Mouse (Mus musculus) thymus, adult 2 months (tissue): Measurements from ENCODE around the gene Nmd3. TPM values are rescaled to one million over a fixed set of nuclear protein-coding genes. Genes with fewer than 3 reads are reported as not detected.

Experiments
- DNase-seq: peaks from one replicate; pipeline ENCODE4 v3.0.0; 2021
- H3K27ac ChIP-seq: fragments of 200-500 bp; 2 replicates; pipeline ENCODE4 v1.5.1; 2012; ENCODE audit warnings: low read length, control low read depth; ENCODE audit not compliant: control insufficient read depth, insufficient read depth
- H3K27me3 ChIP-seq: fragments of 200-500 bp; 2 replicates; pipeline ENCODE4 v1.6.1; 2012; ENCODE audit warnings: mild to moderate bottlenecking, low read length, moderate library complexity, mixed read lengths; ENCODE audit not compliant: control insufficient read depth, insufficient read depth
- H3K36me3 ChIP-seq: fragments of 200-500 bp; 2 replicates; pipeline ENCODE4 v1.6.1; 2012; ENCODE audit warnings: mild to moderate bottlenecking, low read length, moderate library complexity; ENCODE audit not compliant: control insufficient read depth, insufficient read depth
- H3K4me1 ChIP-seq: fragments of 200-500 bp; replicated peaks from 2 replicates; pipeline ENCODE4 v1.6.1; 2012; ENCODE audit warnings: low read length; ENCODE audit not compliant: control insufficient read depth, insufficient read depth
- H3K4me3 ChIP-seq: fragments of 200-500 bp; 2 replicates; pipeline ENCODE4 v1.5.1; 2012; ENCODE audit warnings: mild to moderate bottlenecking, low read length, control low read depth, moderate library complexity; ENCODE audit not compliant: control insufficient read depth, insufficient read depth
- CTCF ChIP-seq: fragments of 200-500 bp; IDR thresholded peaks from 2 replicates; pipeline ENCODE4 v1.5.1; 2012; ENCODE audit warnings: mild to moderate bottlenecking, control low read depth, low read length, moderate library complexity, borderline replicate concordance; ENCODE audit not compliant: control insufficient read depth, poor library complexity, insufficient read depth; ENCODE audit errors: extremely low read depth
- POLR2A ChIP-seq: fragments of 200-500 bp; IDR thresholded peaks from 2 replicates; pipeline ENCODE4 v1.6.1; 2012; ENCODE audit warnings: mild to moderate bottlenecking, low read length, control low read depth, moderate library complexity; ENCODE audit not compliant: control insufficient read depth, poor library complexity, insufficient read depth; ENCODE audit errors: extremely low read depth
- WGBS: fragments of 180-500 bp; shearing (Covaris S2); methylation state at CpG from one replicate; pipeline ENCODE4 v1.1.7; 2018; 5-methylcytosine and 5-hydroxymethylcytosine counted together
- polyA plus RNA-seq: library from polyadenylated mRNA; depleted of rRNA; stranded (reverse); fragments of >200 nt; gene quantifications from 2 replicates; pipeline ENCODE4 v1.2.3, GENCODE M21; 2012

Nmd3 gene
- polyA plus RNA-seq, 1 experiment, result 57.6 TPM

GRCm38 (mm10) chr3:69773356-69773755 is 51.6 kb downstream of the Nmd3 start:
- WGBS, result 65% methylated on average over 4 of the region's 4 CpGs
- no peak for DNase-seq
- Histone ChIP-seq H3K4me3 (no peak overlapping the region), H3K27me3 (no peaks in the 10 kb centered on the region), H3K27ac (no peak overlapping the region), H3K36me3 (no peaks in the 10 kb centered on the region), H3K4me1 (no peaks in the 10 kb centered on the region)
- TF ChIP-seq POLR2A (no peak), CTCF (no peak)

GRCm38 (mm10) chr3:69779246-69779796 is 57.5 kb downstream of the Nmd3 start:
- no peaks in the 10 kb centered on the region for H3K4me1 ChIP-seq
- H3K27ac ChIP-seq, result no peak overlapping the region
- DNase-seq, result no peak
- H3K4me3 ChIP-seq, result no peak overlapping the region
- TF ChIP-seq POLR2A (no peak), CTCF (no peak)
- no peaks in the 10 kb centered on the region for H3K36me3 ChIP-seq
- WGBS, result 88% methylated on average over 4 of the region's 4 CpGs
- H3K27me3 ChIP-seq, result no peaks in the 10 kb centered on the region

- no peak for DNase-seq
- H3K27ac ChIP-seq, result no peak overlapping the region
- H3K36me3 ChIP-seq, result no peaks in the 10 kb centered on the region
- no peak overlapping the region for H3K4me3 ChIP-seq
- no peak for TF ChIP-seq POLR2A
- TF ChIP-seq CTCF, result no peak
- 88% methylated on average over 3 of the region's 3 CpGs for WGBS
- no peaks in the 10 kb centered on the region for H3K27me3 ChIP-seq
- no peaks in the 10 kb centered on the region for H3K4me1 ChIP-seq
These were observed 71.1 kb downstream of the Nmd3 start for GRCm38 (mm10) chr3:69792823-69793417.

GRCm38 (mm10) chr3:69797533-69797932 is 75.7 kb downstream of the Nmd3 start:
- H3K4me3 ChIP-seq, result no peak overlapping the region
- H3K4me1 ChIP-seq, result no peaks in the 10 kb centered on the region
- no peak overlapping the region for H3K27ac ChIP-seq
- no peak for DNase-seq
- H3K27me3 ChIP-seq, result no peaks in the 10 kb centered on the region
- TF ChIP-seq CTCF, result no peak
- no peak for TF ChIP-seq POLR2A
- H3K36me3 ChIP-seq, result no peaks in the 10 kb centered on the region
- WGBS, result 91% methylated on average over 4 of the region's 4 CpGs

GRCm38 (mm10) chr3:69797969-69798368 is 76.2 kb downstream of the Nmd3 start:
- no peak overlapping the region for H3K27ac ChIP-seq
- no peak for DNase-seq
- TF ChIP-seq POLR2A, result no peak
- TF ChIP-seq CTCF, result no peak
- H3K36me3 ChIP-seq, result no peaks in the 10 kb centered on the region
- 92% methylated on average over 2 of the region's 2 CpGs for WGBS
- no peak overlapping the region for H3K4me3 ChIP-seq
- no peaks in the 10 kb centered on the region for H3K4me1 ChIP-seq
- no peaks in the 10 kb centered on the region for H3K27me3 ChIP-seq

- H3K36me3 ChIP-seq, result no peaks in the 10 kb centered on the region
- no peak for DNase-seq
- no peak overlapping the region for H3K4me3 ChIP-seq
- no peaks in the 10 kb centered on the region for H3K4me1 ChIP-seq
- no peak overlapping the region for H3K27ac ChIP-seq
- no peaks in the 10 kb centered on the region for H3K27me3 ChIP-seq
- 85% methylated on average over 1 of the region's 1 CpGs for WGBS
- TF ChIP-seq CTCF, result no peak
- TF ChIP-seq POLR2A, result no peak
These were observed 77.3 kb downstream of the Nmd3 start for GRCm38 (mm10) chr3:69799096-69799495.

- 82% methylated on average over 7 of the region's 7 CpGs for WGBS
- Histone ChIP-seq H3K27me3 (no peaks in the 10 kb centered on the region), H3K4me3 (no peak overlapping the region), H3K27ac (no peak overlapping the region), H3K4me1 (no peaks in the 10 kb centered on the region), H3K36me3 (no peaks in the 10 kb centered on the region)
- TF ChIP-seq CTCF, result no peak
- TF ChIP-seq POLR2A, result no peak
- no peak for DNase-seq
These were observed 79.1 kb downstream of the Nmd3 start for GRCm38 (mm10) chr3:69800829-69801384.
